Mouse (Mus musculus) liver, embryonic 14.5 days (tissue): ENCODE results near the gene Lrp1. TPM values are rescaled to one million over a fixed set of nuclear protein-coding genes. Genes with fewer than 3 reads are reported as not detected.

Source experiments
- ATAC-seq: fragments of 200-750 bp; cut with Nextera tagmentation; 2 replicates; pipeline ENCODE4 v1.8.0; 2017; ENCODE audit warnings: moderate number of reproducible peaks, mild to moderate bottlenecking, moderate library complexity; ENCODE audit not compliant: insufficient read depth
- DNase-seq, 3 experiments: peaks; one replicate each; pipeline ENCODE4 v3.0.0-alpha.2; 2012 to 2013; ENCODE audit warnings: low read depth in 3 of 3, low spot score in 3 of 3
- H3K27ac ChIP-seq: fragments of 300-500 bp; sonication (generic); 2 replicates; pipeline ENCODE4 v1.5.1; 2014; ENCODE audit warnings: moderate library complexity, mild to moderate bottlenecking, control low read depth, inconsistent platforms
- H3K27me3 ChIP-seq: fragments of 300-500 bp; sonication (generic); 2 replicates; pipeline ENCODE4 v1.6.1; 2014; ENCODE audit warnings: mild to moderate bottlenecking, low read length, moderate library complexity; ENCODE audit not compliant: control insufficient read depth, insufficient read depth
- H3K36me3 ChIP-seq: fragments of 300-500 bp; sonication (generic); replicated peaks from 2 replicates; pipeline ENCODE4 v1.6.1; 2014; ENCODE audit warnings: low read depth; ENCODE audit not compliant: control insufficient read depth, insufficient read depth
- H3K4me1 ChIP-seq, 2 experiments: fragments of 200-500 bp in 1 of 2; fragments of 300-500 bp in 1 of 2; sonication (generic) in 1 of 2; replicated peaks; 2 replicates each; pipeline ENCODE4 v1.6.1; 2012 to 2014; ENCODE audit warnings: antibody characterized with exemption in 1 of 2, inconsistent platforms in 1 of 2, low read length in 1 of 2; ENCODE audit not compliant: control insufficient read depth in 2 of 2, insufficient read depth in 2 of 2
- H3K4me2 ChIP-seq: fragments of 300-500 bp; sonication (generic); 2 replicates; pipeline ENCODE4 v1.6.1; 2014; ENCODE audit warnings: low read depth, mild to moderate bottlenecking, control low read depth, moderate library complexity
- H3K4me3 ChIP-seq, 2 experiments: fragments of 200-500 bp in 1 of 2; fragments of 300-500 bp in 1 of 2; sonication (generic) in 1 of 2; 2 replicates each; pipeline ENCODE4 v1.5.1; 2012 to 2014; ENCODE audit warnings: low read depth in 2 of 2, low read length in 2 of 2, mild to moderate bottlenecking in 2 of 2, control low read depth in 1 of 2, inconsistent platforms in 1 of 2, moderate library complexity in 1 of 2; ENCODE audit not compliant: insufficient read depth in 1 of 2
- H3K9ac ChIP-seq: fragments of 300-500 bp; sonication (generic); replicated peaks from 2 replicates; pipeline ENCODE4 v1.6.1; 2014; ENCODE audit warnings: mild to moderate bottlenecking, control low read depth, moderate library complexity
- H3K9me3 ChIP-seq: fragments of 300-500 bp; sonication (generic); 2 replicates; pipeline ENCODE4 v1.6.1; 2016; ENCODE audit warnings: low read length, mixed read lengths; ENCODE audit not compliant: control insufficient read depth
- CTCF ChIP-seq: IDR thresholded peaks from 2 replicates; pipeline ENCODE4 v1.5.1; 2016; ENCODE audit warnings: antibody characterized with exemption, low read depth, control low read depth
- EP300 ChIP-seq: IDR thresholded peaks from 2 replicates; pipeline ENCODE4 v1.6.1; 2016; ENCODE audit warnings: antibody characterized with exemption, low read depth
- WGBS: fragments of 180-500 bp; shearing (Covaris S2); extraction: QIAGEN DNeasy Blood & Tissue Kit; methylation state at CpG from one replicate; pipeline ENCODE4 v1.1.7; 2014; ENCODE audit not compliant: insufficient replicate concordance; 5-methylcytosine and 5-hydroxymethylcytosine counted together
- polyA plus RNA-seq, 2 experiments: library from polyadenylated mRNA; depleted of rRNA in 1 of 2; stranded (reverse) in 1 of 2; unstranded in 1 of 2; fragments of >200 nt; fragmentation: Nextera tagmentation in 1 of 2; extraction: Ambion mirVana in 1 of 2; gene quantifications; 2 replicates each; pipeline versions ENCODE4 v1.2.1 to v1.2.3; 2012 to 2014

The Lrp1 gene
- polyA plus RNA-seq, 2 experiments = 13.2 to 18.2 TPM

GRCm38 (mm10) chr10:127490160-127491127 is 130.5 kb downstream of the Lrp1 start:
- H3K27me3 ChIP-seq = no peaks in the 10 kb centered on the region
- H3K4me2 ChIP-seq = no peak overlapping the region
- H3K4me3 ChIP-seq = no peak overlapping the region
- no peak for TF ChIP-seq CTCF
- TF ChIP-seq EP300 = no peak
- H3K36me3 ChIP-seq = peaks cover 10% of the 10 kb centered on the region
- no peaks in the 10 kb centered on the region for H3K9me3 ChIP-seq
- no peak for ATAC-seq
- no peak for DNase-seq
- WGBS = 79% methylated on average over 18 of the region's 18 CpGs
- H3K27ac ChIP-seq = no peak overlapping the region
- no peak overlapping the region for H3K9ac ChIP-seq
- H3K4me1 ChIP-seq = no peaks in the 10 kb centered on the region

GRCm38 (mm10) chr10:127488856-127489255 is 132.1 kb downstream of the Lrp1 start:
- WGBS = 74% methylated on average over 7 of the region's 7 CpGs
- Histone ChIP-seq H3K27me3 (no peaks in the 10 kb centered on the region), H3K36me3 (peaks cover 12% of the 10 kb centered on the region), H3K9ac (no peak overlapping the region), H3K4me1 (no peaks in the 10 kb centered on the region), H3K4me2 (no peak overlapping the region), H3K9me3 (no peaks in the 10 kb centered on the region), H3K27ac (no peak overlapping the region), H3K4me3 (no peak overlapping the region)
- DNase-seq (no peak), ATAC-seq (no peak)
- TF ChIP-seq EP300 = no peak
- no peak for TF ChIP-seq CTCF

Other genes starting within 250 kb of the Lrp1 start
- gene R3hdm2, start 240.8 kb downstream of the Lrp1 start, polyA plus RNA-seq (2012; rRNA removed) = 10.9 and 16.2 TPM in 2 replicates
- 9.0 and 14.0 TPM in 2 replicates for gene R3hdm2, start 240.8 kb downstream of the Lrp1 start, polyA plus RNA-seq (2014; fragmentation: Nextera tagmentation; extraction: Ambion mirVana)
- 0.16 and 0.37 TPM in 2 replicates for gene Stac3, start 119.5 kb downstream of the Lrp1 start, polyA plus RNA-seq (2012; rRNA removed)
- not detected in 2 replicates for gene Stac3, start 119.5 kb downstream of the Lrp1 start, polyA plus RNA-seq (2014; fragmentation: Nextera tagmentation; extraction: Ambion mirVana)
- 2.1 and 3.6 TPM in 2 replicates for gene Ndufa4l2, start 106.2 kb downstream of the Lrp1 start, polyA plus RNA-seq (2012; rRNA removed)
- 2.0 and 5.8 TPM in 2 replicates for gene Ndufa4l2, start 106.2 kb downstream of the Lrp1 start, polyA plus RNA-seq (2014; fragmentation: Nextera tagmentation; extraction: Ambion mirVana)
- gene Shmt2, start 98.7 kb downstream of the Lrp1 start, polyA plus RNA-seq (2012; rRNA removed) = 81.0 and 88.6 TPM in 2 replicates
- gene Shmt2, start 98.7 kb downstream of the Lrp1 start, polyA plus RNA-seq (2014; fragmentation: Nextera tagmentation; extraction: Ambion mirVana) = 82.7 and 88.2 TPM in 2 replicates
- not detected in 2 replicates for gene Nxph4, start 86.6 kb downstream of the Lrp1 start, polyA plus RNA-seq (2012; rRNA removed)
- gene Nxph4, start 86.6 kb downstream of the Lrp1 start, polyA plus RNA-seq (2014; fragmentation: Nextera tagmentation; extraction: Ambion mirVana) = 0.13 TPM in 1 of 2 replicates, not detected in the other
- 10.9 TPM in 2 replicates for gene Stat6, start 21.8 kb upstream of the Lrp1 start, polyA plus RNA-seq (2012; rRNA removed)
- 10.2 and 12.4 TPM in 2 replicates for gene Stat6, start 21.8 kb upstream of the Lrp1 start, polyA plus RNA-seq (2014; fragmentation: Nextera tagmentation; extraction: Ambion mirVana)
- gene Nemp1, start 45.8 kb upstream of the Lrp1 start, polyA plus RNA-seq (2012; rRNA removed) = 5.0 and 5.5 TPM in 2 replicates
- 5.6 and 5.7 TPM in 2 replicates for gene Nemp1, start 45.8 kb upstream of the Lrp1 start, polyA plus RNA-seq (2014; fragmentation: Nextera tagmentation; extraction: Ambion mirVana)
- 4.0 and 4.1 TPM in 2 replicates for gene Nab2, start 47.4 kb upstream of the Lrp1 start, polyA plus RNA-seq (2012; rRNA removed)
- gene Nab2, start 47.4 kb upstream of the Lrp1 start, polyA plus RNA-seq (2014; fragmentation: Nextera tagmentation; extraction: Ambion mirVana) = 0.88 and 1.1 TPM in 2 replicates
- 0.25 and 0.30 TPM in 2 replicates for gene Myo1a, start 84.0 kb upstream of the Lrp1 start, polyA plus RNA-seq (2012; rRNA removed)
- gene Myo1a, start 84.0 kb upstream of the Lrp1 start, polyA plus RNA-seq (2014; fragmentation: Nextera tagmentation; extraction: Ambion mirVana) = 0.06 and 0.19 TPM in 2 replicates
- 20.7 and 27.9 TPM in 2 replicates for gene Tac2, start 103.3 kb upstream of the Lrp1 start, polyA plus RNA-seq (2012; rRNA removed)
- 26.8 and 31.3 TPM in 2 replicates for gene Tac2, start 103.3 kb upstream of the Lrp1 start, polyA plus RNA-seq (2014; fragmentation: Nextera tagmentation; extraction: Ambion mirVana)
- 1.9 and 2.1 TPM in 2 replicates for gene Zbtb39, start 118.4 kb upstream of the Lrp1 start, polyA plus RNA-seq (2012; rRNA removed)
- 0.72 and 0.83 TPM in 2 replicates for gene Zbtb39, start 118.4 kb upstream of the Lrp1 start, polyA plus RNA-seq (2014; fragmentation: Nextera tagmentation; extraction: Ambion mirVana)
- 9.1 and 11.5 TPM in 2 replicates for gene Gpr182, start 130.6 kb upstream of the Lrp1 start, polyA plus RNA-seq (2012; rRNA removed)
- gene Gpr182, start 130.6 kb upstream of the Lrp1 start, polyA plus RNA-seq (2014; fragmentation: Nextera tagmentation; extraction: Ambion mirVana) = 3.7 and 4.3 TPM in 2 replicates
- gene Rdh1, start 138.6 kb upstream of the Lrp1 start, polyA plus RNA-seq (2012; rRNA removed) = 0.15 and 0.18 TPM in 2 replicates
- gene Rdh1, start 138.6 kb upstream of the Lrp1 start, polyA plus RNA-seq (2014; fragmentation: Nextera tagmentation; extraction: Ambion mirVana) = 0.09 and 0.17 TPM in 2 replicates
- 0.03 and 0.06 TPM in 2 replicates for gene Rdh16f1, start 138.6 kb upstream of the Lrp1 start, polyA plus RNA-seq (2012; rRNA removed)
- 0.11 TPM in 1 of 2 replicates, not detected in the other for gene Rdh16f1, start 138.6 kb upstream of the Lrp1 start, polyA plus RNA-seq (2014; fragmentation: Nextera tagmentation; extraction: Ambion mirVana)
- gene Rdh9, start 155.2 kb upstream of the Lrp1 start, polyA plus RNA-seq (2012; rRNA removed) = 0.07 TPM in 1 of 2 replicates, not detected in the other
- gene Rdh9, start 155.2 kb upstream of the Lrp1 start, polyA plus RNA-seq (2014; fragmentation: Nextera tagmentation; extraction: Ambion mirVana) = not detected in 2 replicates
- gene Rdh16, start 180.0 kb upstream of the Lrp1 start, polyA plus RNA-seq (2012; rRNA removed) = 0.03 TPM in 1 of 2 replicates, not detected in the other
- gene Rdh16, start 180.0 kb upstream of the Lrp1 start, polyA plus RNA-seq (2014; fragmentation: Nextera tagmentation; extraction: Ambion mirVana) = not detected in 2 replicates
- 0.03 and 0.06 TPM in 2 replicates for gene Rdh19, start 228.8 kb upstream of the Lrp1 start, polyA plus RNA-seq (2012; rRNA removed)
- gene Rdh19, start 228.8 kb upstream of the Lrp1 start, polyA plus RNA-seq (2014; fragmentation: Nextera tagmentation; extraction: Ambion mirVana) = not detected in 2 replicates
- gene Rdh16f2, start 245.3 kb upstream of the Lrp1 start, polyA plus RNA-seq (2012; rRNA removed) = 0.09 and 0.28 TPM in 2 replicates
- 0.08 and 0.11 TPM in 2 replicates for gene Rdh16f2, start 245.3 kb upstream of the Lrp1 start, polyA plus RNA-seq (2014; fragmentation: Nextera tagmentation; extraction: Ambion mirVana)